Mouse (Mus musculus): Measurements from ENCODE around the gene Mob1a.

DNA sequence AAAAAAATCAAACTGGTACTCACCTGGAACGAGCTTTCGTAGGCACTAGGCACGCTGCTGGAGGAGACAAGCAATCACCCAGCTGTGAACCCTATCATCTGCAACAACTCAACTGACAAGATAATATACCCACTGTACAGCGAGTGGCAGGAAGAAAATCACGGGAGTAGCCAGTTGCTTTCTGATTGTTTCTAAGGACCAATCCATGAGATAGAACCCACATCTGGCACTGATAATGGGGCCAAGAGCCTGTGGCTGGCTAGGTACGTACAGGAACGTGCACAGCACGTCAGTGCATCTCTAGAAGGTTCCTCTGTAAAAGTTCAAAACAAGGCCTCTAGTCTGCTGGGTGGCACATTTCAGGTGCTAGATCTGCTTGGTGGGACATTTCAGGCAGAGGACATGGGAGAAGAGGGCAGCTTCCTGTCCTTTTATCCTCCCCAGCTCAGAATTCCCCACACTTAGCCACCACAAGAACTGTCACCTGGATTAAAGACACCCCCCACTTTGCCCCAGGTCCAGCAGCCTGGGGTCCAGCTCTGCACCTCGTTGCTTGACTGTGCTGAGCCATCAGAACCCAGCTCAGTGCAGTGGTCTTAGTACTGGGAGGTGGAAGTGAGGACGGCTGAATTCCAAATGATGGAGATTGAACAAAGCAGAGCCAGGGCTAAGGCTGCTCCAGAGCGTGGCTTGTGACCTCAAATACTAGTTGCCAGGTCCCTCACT, 35.9 kb downstream of the Mob1a start:
- TF ChIP-seq POLR2A (IDR thresholded peaks at IDR 0.05; ENCODE audit: low read depth, low read length) (no peak), CTCF (conservative IDR thresholded peaks at IDR 0.05; ENCODE audit: insufficient read depth, insufficient read length, low read depth, low read length) (no peak)
